Comparison of ENCODE assay signal across 8 mouse cellular contexts in genomic region chr8:123254099-123254885, GRCm38 (mm10). TPM values are rescaled to one million over a fixed set of nuclear protein-coding genes. Genes with fewer than 3 reads are reported as not detected.
DNase-seq lines count a peak whose midpoint lies in the region; ATAC-seq lines count a peak whose summit lies in the region.

TSS of gene Zfp276 (plus strand) at chr8:123254195.
TSS of gene Vps9d1 (minus strand) at chr8:123254348.

- DNase-seq in WW6 (ENCODE audit: low read depth, low spot score): peak; percentile 67
- DNase-seq in cerebellum, postnatal 25 days: peak; percentile 90 to 93
- peak; percentile 75 to 79 for DNase-seq in frontal cortex, postnatal 36 days (ENCODE audit: low spot score in 2 of 2)
- DNase-seq in hindbrain, embryonic 14.5 days (ENCODE audit: low spot score): peak; percentile 83
- DNase-seq in left cerebral cortex, adult 18-20 months (ENCODE audit: low spot score in 2 of 2): peak; percentile 78 to 84
- peak; percentile 80 for DNase-seq in right cerebral cortex, adult 18-20 months
- peak; percentile 65 for DNase-seq in urinary bladder, postnatal 10 days (ENCODE audit: low spot score)

- ATAC-seq in hindbrain, embryonic 14.5 days (ENCODE audit: low FRiP score): peak; percentile 94

- peaks cover 65% of the 10 kb centered on the region for H3K36me3 ChIP-seq in hindbrain, embryonic 14.5 days (replicated peaks; ENCODE audit: control insufficient read depth, insufficient read depth)
- peaks cover 35% of the 10 kb centered on the region for H3K36me3 ChIP-seq in macrophage (ENCODE audit: inconsistent target)

- peak within 1 kb of the TSS; percentile 98 for H3K4me3 ChIP-seq in hindbrain, embryonic 14.5 days (replicated peaks; ENCODE audit: low read length)
- peak within 1 kb of the TSS; percentile 56 for H3K4me3 ChIP-seq in macrophage (ENCODE audit: inconsistent target)

- peak within 1 kb of the TSS; percentile 98 for H3K4me2 ChIP-seq in hindbrain, embryonic 14.5 days (replicated peaks)

- WGBS in hindbrain, embryonic 14.5 days: under 1% methylated on average over 73 of the region's 99 CpGs
- under 1% methylated on average over 78 of the region's 99 CpGs for WGBS in macrophage (ENCODE audit: missing documents)

- H3K27ac ChIP-seq in hindbrain, embryonic 14.5 days: peak within 1 kb of the TSS; percentile 93
- peak within 1 kb of the TSS; percentile 61 for H3K27ac ChIP-seq in macrophage

- H3K79me2 ChIP-seq in macrophage (ENCODE audit: inconsistent target): peaks cover 25% of the 10 kb centered on the region; the same call in 1 of the 2 replicates

- H3K9ac ChIP-seq in hindbrain, embryonic 14.5 days: peak within 1 kb of the TSS; percentile 98

- H3K27me3 ChIP-seq in hindbrain, embryonic 14.5 days (ENCODE audit: control insufficient read depth, insufficient read depth, low read length): no peaks in the 10 kb centered on the region

- peaks cover 22% of the 10 kb centered on the region for H3K4me1 ChIP-seq in hindbrain, embryonic 14.5 days (replicated peaks; ENCODE audit: control insufficient read depth, insufficient read depth, low read length)

- H3K9me3 ChIP-seq in hindbrain, embryonic 14.5 days (ENCODE audit: control insufficient read depth, low read length): no peaks in the 10 kb centered on the region

RNA-seq across cellular contexts. Expression of gene Zfp276, which starts in this region (rescaled TPM):
- 18.5 and 19.5 TPM in 2 replicates for polyA plus RNA-seq in hindbrain, embryonic 14.5 days (2014; fragmentation: Nextera tagmentation; extraction: Ambion mirVana)
- total RNA-seq in left cerebral cortex, adult 18-20 months (2021): 10 to 100 TPM; 19.9 to 21.5 TPM
- 100 to 1,000 TPM in 12 of 26 experiments, 10 to 100 TPM in 14; 44.7 to 142 (median 85.9) TPM for total RNA-seq in macrophage (2018; cell fraction: chromatin; rRNA removed)
- 10 to 100 TPM in 6 of 26 experiments, 1 to 10 TPM in 20; 3.4 to 13.7 (median 7.6) TPM for total RNA-seq in macrophage (2018; cell fraction: cytosol; rRNA removed)
- 10 to 100 TPM; 24.5 to 73.8 (median 46.6) TPM for total RNA-seq in macrophage (2018; cell fraction: nucleus; rRNA removed)
- 9.8 to 12.0 TPM (median 11.1 TPM) in 3 replicates for polyA plus RNA-seq in macrophage (2018)

RNA-seq across cellular contexts. Expression of gene Vps9d1, which starts in this region (rescaled TPM):
- 57.7 and 58.8 TPM in 2 replicates for polyA plus RNA-seq in hindbrain, embryonic 14.5 days (2014; fragmentation: Nextera tagmentation; extraction: Ambion mirVana)
- total RNA-seq in left cerebral cortex, adult 18-20 months (2021): 10 to 100 TPM; 58.6 to 69.5 TPM
- 100 to 1,000 TPM in 11 of 26 experiments, 10 to 100 TPM in 15; 16.7 to 208 (median 79.9) TPM for total RNA-seq in macrophage (2018; cell fraction: chromatin; rRNA removed)
- 10 to 100 TPM in 21 of 26 experiments, 1 to 10 TPM in 5; 3.6 to 33.9 (median 15.4) TPM for total RNA-seq in macrophage (2018; cell fraction: cytosol; rRNA removed)
- 10 to 100 TPM in 25 of 26 experiments, 1 to 10 TPM in 1; 9.8 to 81.9 (median 44.6) TPM for total RNA-seq in macrophage (2018; cell fraction: nucleus; rRNA removed)
- 10.8 to 15.8 TPM (median 14.7 TPM) in 3 replicates for polyA plus RNA-seq in macrophage (2018)

Comparison
In these comparisons a context has a peak if more than half of its experiments do, and no peak if none do; other contexts are left out.
1. Peak in every context shown above with its lines: DNase-seq, ATAC-seq, H3K4me3 ChIP-seq and H3K27ac ChIP-seq.